Mouse (Mus musculus) adrenal gland, postnatal 4 days (tissue): Measurements from ENCODE around the gene Efemp2. TPM values are rescaled to one million over a fixed set of nuclear protein-coding genes. Genes with fewer than 3 reads are reported as not detected.
"Not testable (repeated sequence)": the region's sequence is repeated elsewhere in the genome, so short reads cannot be mapped to it uniquely, and the experiment has no call there.

ENCODE experiments used
- DNase-seq, 2 experiments: peaks; one replicate each; pipeline ENCODE4 v3.0.0; 2021 to 2022; ENCODE audit warnings: low spot score in 2 of 2, mixed read lengths in 2 of 2
- total RNA-seq, 2 experiments: library from RNA; stranded (reverse); gene quantifications; 2 replicates each; pipeline ENCODE4 v1.2.3; 2021

Gene Efemp2
- total RNA-seq, 2 experiments from 2014 or later: 80.0 to 88.0 TPM

DNA sequence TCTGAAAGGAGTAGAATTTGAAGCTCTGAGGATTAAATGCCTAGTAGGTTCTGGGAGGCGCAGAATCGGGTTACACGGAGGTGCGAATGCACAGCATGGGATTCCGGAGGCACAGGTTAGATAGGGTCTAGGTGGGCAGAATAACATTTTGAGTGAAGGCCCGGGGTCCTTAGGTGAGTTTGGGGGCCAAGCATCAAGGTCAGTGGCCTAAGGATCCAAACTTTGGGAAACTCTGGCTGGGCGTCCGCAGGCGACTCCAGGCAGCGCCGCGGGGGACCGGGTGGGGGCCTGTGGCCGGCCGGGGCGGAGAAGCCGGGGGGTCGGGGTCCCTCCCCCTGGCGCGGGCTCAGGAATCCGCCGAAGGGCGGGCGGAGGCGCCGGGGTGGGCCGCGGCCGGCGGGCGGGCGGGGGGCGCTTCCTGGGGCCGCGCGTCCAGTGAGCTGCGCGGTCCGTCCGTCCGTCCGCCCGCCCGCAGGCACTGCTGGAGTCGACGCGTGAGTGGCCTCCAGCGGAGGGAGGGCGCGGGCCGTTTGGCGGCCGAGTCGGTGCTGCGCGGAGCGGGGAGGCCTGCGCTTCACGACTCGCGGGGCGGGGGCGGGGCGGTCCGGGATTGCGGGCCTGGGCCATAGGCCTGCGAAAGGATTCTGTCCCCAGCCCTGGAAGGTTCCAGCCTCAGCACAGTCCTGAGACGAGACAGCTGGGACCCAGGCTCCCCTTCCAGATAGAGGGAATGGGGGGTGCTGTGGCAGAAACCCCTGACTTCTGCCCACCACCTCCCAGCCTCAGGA, 721 bp downstream of the Efemp2 start:
- no peak for DNase-seq

DNA sequence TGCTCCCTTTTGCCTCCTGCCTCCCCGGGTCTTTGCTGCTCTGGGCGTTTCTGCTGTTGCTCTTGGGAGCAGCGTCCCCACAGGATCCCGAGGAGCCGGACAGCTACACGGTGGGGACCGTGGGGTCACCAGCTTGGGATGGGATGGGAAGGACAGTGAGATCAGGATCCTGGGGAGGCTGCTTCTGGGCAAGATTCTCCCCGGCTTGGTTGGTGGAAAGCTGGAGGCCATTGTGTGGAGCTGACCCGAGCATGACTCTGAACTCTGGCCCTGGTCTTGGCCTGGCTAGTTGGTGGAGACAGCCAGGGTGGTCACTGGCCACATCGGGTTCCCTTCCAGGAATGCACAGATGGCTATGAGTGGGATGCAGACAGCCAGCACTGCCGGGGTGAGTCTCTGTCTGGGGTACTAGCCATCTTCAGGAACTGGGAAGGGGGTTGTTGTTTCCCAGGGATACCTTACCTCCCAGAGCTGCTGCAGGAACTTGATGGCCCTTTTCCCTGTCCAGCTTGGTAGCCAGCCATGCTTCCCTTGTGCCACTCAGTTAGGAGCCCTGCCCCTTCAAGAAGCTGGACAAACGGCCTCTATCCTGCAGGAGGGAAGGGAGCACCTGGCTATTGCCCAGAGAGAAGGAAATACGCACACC, 1.4 kb downstream of the Efemp2 start:
- DNase-seq: no peak

DNA sequence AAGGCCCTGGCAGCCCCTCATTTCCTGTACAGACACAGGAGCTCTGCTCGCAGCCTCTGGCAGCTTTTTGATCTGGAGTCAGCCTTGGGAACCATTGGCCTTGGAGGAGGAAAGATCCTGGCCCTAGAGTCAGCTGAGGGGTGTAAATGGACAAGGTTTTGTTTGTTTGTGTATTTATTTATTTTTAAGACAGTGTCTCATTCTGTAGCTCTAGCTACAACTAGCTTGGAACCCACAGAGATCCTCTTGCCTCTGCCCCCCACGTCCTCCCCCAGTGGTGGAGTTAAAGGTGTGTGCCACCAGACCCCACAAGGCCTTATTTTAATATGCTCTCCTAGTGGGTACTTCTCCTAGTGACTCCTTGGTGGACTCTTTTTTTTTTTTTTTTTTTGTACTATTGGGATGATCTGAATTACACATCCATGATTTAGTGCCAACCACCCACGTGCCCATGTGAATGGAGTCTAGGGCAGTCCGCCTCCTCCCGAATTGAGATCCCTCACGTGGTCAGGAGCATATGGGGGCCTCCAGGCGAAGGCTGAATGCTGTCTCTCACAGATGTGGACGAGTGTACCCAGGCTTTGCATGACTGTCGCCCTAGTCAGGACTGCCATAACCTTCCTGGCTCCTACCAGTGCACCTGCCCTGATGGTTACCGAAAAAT, 3.4 kb downstream of the Efemp2 start:
- no peak for DNase-seq

DNA sequence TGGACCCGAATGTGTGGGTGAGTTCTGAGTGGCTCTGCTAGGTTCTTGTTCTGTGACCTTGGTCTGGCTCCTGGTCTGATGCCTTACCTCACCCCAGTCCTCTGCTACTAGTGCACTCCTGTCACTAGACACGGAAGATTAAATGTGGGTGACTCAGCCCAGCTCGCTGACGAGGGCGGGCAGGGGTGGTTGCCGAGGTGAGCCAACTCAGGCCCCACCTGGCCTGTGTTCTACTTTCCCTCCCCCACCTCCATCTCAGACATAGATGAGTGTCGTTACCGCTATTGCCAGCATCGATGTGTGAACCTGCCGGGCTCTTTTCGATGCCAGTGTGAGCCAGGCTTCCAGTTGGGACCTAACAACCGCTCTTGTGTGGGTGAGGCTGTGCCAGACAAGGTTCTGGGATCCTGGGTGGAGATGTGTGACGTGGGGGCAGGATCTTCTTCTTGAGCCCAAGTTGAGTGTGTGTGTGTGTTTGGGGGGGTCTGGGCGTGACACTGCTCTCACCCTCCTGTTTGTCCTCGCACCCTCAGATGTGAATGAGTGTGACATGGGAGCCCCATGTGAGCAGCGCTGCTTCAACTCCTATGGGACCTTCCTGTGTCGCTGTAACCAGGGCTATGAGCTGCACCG, 4.0 kb downstream of the Efemp2 start:
- no peak for DNase-seq

DNA sequence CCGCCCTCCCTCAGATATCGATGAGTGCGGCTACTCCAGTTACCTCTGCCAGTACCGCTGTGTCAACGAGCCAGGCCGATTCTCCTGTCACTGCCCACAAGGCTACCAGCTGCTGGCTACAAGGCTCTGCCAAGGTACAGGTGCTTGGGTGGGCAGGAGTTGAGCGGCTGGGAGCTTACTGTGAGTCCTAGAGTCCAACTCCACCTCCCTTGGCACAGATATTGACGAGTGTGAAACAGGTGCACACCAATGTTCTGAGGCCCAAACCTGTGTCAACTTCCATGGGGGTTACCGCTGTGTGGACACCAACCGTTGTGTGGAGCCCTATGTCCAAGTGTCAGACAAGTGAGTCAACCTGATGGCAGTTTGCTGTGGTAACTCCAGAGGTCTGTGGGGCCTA, 6.3 kb downstream of the Efemp2 start:
- DNase-seq: no peak

DNA sequence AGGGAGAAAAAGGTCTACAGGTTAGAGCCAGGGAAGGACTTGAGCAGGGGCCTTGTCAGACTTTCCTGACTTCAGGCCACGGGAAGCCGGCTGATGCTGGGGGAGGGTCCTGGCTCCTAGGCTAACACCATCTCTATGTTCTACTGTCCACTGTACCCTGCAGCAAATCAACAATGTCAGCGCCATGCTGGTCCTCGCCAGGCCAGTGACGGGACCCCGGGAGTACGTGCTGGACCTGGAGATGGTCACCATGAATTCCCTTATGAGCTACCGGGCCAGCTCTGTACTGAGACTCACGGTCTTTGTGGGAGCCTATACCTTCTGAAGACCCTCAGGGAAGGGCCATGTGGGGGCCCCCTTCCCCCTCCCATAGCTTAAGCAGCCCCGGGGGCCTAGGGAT, 7.6 kb downstream of the Efemp2 start:
- no peak for DNase-seq

DNA sequence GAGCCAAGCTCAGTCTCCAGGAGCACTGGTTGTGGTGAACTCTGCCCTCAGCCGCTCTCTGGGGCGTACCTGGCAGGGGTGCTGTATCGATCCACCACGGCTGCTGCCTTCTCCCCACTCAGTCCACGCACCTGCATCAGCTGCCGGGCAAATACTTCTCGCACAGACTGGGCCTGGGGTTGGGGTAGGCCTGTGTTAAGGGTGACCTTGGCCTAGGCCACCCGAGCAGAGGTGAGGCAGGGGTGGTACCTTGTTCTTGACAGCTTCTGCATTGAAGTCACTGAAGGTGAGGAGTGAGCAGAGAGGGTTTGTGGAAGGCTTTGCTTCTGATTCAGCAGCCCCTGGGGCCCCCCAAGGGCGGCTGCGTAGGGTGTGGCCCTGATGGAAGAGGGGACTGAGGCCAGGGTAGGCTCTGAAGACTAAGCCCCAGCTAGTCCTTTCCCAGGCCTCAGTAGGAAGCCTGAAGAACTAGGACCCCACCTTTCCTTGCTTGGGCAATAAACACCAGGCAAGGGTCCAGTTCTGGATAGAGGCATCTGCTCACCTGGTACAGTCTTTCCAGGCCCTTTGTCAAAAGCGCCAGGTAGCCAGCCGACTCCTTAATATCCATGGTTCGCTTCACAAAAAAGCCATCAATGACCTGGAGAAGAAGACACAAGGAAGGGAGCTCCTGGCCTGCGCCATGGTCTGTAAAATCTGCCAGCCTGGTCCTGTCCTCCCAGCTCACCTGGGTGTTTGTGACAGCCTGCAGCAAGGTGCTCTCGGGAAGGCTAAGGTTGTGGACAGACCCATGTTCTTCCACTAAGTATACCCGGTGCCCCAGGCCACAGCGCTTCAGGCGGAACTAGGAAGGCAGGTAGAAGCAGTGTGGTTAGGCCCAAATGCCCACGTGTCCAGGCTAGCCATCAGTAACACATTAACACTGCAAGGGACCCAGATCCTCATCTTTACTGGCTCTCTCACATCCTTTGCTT, 9.9 kb downstream of the Efemp2 start:
- no peak for DNase-seq

DNA sequence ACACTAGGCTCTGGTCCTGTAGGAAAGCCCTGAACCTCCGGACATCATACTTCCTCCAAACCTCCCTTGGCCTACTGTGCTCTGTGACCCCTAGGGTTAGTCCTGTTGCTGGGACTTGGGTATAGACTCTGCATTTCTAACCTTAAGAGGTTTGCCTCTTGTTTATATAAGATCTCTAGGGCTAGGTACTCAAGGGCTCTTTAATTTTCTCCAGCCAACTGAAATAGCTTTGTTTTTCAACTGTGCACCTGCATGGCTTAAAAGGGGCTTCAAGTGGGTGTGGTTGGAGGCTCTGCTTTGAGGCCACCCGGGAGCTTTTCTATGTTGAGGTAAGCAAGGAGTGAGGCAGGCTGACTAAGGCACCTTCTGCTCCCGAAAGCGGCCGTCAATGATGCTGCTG, 10.7 kb downstream of the Efemp2 start:
- DNase-seq: no peak

DNA sequence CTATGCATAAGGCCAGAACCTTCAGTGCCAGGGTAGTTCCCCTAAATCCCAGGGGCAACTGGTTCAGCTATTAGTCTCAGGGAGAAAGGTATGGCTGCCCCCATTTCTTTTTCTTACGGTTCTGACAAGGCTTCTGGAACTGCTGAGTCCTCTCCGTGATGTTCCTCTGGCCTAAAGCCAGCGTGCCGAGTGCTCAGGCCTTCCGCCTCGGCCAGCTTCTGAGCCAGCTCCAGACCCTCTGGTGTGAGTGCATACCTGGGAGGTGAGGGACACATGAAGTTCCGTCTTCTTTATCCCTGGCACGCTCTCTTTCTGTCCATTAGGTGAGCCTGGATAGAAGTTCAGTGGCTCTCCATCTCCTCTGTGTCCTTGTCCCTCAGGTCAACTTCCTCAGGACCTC, 11.6 kb downstream of the Efemp2 start:
- no peak for DNase-seq

DNA sequence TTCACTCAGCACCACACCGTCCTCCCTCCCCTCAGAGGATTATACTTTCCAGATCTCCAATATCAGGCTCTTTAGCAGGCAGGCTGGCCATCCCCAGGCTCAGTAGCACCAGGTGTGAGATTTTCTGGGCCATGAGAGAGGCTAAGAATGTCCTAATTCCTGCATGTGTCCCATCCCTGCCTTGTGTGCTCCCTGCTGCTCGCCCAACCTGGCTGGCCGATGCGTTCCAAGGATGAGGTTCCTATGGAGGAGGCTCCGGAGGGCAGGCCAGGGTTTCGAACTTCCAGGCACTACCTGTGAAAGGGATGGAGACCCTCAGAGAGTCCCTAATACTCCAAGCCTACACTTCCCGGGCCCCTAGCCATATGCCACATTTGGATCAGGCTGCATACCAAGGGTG, 12.1 kb downstream of the Efemp2 start:
- DNase-seq: no peak

DNA sequence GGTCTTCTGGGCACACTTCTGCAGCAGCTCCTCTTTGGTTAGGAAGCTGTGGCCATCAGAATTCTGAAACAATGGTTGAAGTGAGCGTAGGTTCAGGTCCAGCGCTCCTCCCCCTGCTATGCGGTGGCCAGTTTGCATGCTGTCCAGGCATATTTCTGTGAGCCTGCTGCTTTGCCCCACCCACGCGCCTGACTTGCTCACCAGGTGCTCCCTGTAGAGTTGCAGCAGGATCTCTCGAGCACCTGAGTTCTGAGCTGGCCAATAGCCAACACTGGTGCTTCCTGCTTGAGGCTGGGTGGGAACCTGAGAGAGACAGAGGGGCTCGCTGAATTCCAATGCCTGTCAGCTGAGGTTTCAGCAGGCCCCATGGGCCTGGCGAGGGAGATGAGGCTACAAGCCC, 12.5 kb downstream of the Efemp2 start:
- DNase-seq: no peak

DNA sequence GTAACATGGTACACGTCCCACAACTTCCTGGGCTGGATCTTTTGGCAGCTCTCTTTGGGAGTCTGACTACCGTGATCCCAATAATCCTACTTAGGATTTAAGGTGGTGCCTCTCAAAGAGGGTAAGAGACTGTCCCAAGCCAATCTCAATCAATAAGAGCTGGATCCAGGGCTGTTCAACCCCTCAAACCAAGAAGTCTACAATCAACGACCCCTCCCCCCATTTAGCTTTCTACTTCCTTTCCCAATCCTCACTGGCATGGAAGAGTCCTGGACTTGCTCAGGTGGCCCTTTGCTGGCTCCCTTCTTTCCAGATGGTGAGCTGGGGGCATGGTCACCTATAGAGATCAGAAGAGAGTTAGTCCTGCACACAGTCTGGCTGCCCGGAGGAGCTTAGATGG, 13.0 kb downstream of the Efemp2 start:
- no peak for DNase-seq

DNA sequence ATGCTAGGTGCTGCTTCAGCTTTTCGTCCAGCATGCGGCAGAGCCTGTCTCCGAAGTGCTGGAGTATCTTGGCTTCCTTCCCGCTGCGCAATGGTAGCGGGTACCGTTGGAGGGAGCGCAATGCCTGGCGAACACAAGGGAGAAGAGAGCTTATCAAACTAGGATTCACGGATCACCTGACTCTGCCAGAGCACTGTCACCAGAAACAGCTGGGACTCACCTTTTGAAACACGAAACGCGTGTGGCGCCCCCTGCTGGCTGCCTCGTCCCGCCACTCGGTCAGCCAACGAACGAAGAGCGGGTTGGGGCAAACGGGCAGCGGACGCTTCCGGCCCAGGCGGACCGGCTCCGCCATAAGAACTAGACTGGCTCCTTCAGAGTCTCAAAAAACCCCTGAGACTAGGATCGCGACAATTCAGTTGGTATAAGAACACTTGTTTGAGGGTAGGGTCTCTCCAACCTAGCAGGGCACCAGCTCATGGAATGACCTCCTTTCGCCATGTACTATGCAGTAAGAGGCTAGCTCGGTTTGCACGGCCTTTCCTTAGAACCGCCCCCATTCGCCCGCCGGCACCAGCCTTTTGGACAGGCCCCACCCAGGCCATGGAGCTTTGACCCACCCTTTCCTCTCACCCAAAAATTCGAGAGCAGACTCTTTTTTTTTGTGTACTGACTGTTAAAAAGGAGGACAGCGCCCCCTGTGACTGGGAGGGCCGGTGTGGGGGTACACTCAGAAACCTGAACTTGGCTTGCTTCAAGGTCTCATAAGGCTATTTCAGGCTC, 14.2 kb downstream of the Efemp2 start, which contains the start of gene Mus81:
Gene Mus81 (minus strand): TSS at position 635 of the 783 bp plus-strand sequence.
- DNase-seq: peak; percentile 92 to 96

DNA sequence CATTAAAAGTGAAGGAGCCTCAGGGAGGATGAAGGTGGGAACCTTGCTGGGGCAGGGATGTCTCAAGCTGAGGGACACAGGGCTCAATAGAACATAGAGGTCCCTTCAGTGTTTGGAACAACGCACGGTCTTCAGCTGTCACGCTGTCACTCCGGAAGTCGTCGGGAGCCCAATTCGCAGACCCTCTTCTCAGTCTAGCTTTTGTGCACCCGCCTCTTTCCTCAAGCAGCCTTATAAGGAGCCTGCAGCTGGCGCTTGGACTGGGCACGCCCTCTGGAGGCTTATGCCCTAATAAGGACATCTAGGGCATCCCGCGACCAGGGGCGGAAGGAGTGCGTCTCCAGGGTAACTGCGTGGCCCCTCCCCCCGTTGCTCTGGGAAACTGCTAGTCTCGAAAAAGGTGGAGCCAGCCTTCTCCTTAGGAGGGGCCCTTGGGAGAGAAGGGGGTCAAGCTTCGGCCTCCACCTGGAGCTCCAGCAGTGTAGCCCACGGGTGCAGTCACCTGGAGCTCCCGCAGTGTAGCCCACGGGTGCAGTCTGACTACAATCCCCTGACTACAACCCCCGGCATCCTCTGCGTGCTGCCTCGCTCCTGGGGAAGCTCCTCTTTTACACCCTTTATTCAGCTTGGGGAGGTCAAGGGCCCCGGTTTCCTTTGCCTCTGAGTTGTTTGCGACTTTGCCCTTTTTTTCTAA, 15.3 kb downstream of the Efemp2 start:
- DNase-seq: peak; percentile 89 to 94

DNA sequence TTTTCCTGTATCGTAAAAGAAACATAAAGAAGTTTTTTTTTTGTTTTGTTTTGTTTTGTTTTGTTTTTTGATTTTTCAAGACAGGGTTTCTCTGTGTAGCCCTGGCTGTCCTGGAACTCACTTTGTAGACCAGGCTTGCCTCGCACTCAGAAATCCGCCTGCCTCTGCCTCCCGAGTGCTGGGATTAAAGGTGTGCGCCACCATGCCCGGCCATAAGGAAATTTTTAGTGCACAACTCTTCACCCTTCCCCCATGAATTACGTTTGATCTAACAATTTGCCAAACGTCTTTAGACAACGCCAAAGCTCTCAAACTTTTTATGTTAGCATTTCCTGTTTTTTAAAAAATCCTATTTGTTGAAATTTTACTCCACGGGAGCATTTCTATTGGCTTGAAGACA, 16.0 kb downstream of the Efemp2 start:
- not testable (repeated sequence) for DNase-seq

DNA sequence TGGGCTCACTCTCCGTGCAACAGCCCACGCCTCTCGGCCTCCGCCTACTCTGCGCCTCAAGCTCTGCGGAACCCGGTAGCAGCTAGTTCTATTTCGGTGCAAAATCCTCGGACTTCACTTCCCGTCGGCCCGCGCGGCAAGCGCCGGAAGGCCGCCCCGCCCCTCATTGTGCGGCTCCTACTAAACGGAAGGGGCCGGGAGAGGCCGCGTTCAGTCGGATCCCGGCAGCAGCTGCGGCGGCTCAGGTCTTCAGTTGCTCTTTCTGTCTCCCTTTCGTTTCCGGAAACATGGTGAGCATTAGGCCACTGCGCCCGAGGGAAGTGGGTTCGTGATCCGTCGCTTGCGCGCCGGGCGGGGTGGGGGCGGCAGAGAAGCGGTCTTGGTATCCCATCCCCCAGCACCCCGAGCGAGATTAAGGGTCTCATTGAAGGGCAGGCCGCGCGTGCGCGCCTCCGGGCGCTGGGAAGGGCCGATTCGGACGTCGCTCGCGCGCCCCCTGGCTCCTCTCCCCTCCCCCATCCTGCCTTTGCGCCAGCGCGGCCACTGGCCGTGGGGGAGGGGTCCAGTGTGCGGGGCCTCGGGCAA, 16.7 kb downstream of the Efemp2 start, which contains the start of gene Cfl1:
Gene Cfl1 (plus strand): TSS at position 143 of the 585 bp plus-strand sequence.
- DNase-seq: peak; percentile 75 to 89

DNA sequence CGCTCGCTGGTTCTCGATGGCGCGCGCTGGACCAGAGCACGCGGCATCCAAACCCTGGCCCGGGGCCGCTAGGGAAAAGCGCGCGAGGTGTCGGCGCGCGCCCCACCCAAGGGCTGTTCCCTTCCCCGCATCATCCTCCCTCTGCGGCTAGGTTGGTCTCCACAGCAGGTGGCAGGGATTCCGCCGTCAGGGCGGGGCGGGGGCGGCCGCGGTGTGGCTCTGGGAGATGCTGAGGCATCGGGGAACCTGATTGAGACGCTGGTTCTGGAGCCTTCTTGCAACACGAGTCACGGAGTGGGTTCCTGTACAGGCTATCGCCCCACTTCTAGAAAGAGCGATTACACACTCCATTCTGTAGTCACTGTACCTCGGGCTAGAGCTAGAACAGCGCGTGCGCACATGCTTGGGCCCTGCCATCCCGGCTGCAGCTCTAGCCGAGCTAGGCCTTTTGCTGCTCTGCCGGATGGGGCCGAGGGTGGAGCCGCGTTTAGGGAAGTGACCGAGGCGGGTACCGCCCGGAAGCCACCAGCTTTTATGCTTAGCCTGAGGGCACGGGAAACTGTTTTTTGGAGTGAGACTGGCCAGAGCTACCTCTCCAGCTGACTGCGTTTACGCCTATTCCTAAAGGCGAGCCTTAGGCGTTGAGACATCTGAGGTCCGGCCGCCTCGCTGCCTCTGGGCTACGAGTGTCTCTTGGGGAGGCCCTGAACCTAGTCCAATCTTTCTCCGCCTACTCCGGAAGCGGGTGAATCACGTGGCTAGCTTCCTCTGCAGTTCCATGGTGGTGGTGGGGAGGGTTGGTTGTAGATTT, 17.3 kb downstream of the Efemp2 start:
- peak; percentile 59 to 79 for DNase-seq

DNA sequence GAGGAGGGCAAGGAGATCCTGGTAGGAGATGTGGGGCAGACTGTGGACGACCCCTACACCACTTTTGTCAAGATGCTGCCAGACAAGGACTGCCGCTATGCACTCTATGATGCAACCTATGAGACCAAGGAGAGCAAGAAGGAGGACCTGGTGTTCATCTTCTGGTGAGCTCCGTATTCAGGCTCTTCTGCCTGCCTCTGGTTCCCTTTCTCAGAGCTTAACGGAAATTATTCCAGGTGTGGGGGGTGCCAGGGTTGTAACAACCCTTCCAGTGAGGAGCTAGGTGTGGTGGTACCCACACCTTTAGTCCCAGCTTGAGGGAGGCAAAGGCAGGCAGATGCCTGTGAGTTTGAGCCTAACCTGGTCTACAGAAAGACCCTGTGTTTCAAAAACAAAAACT, 18.9 kb downstream of the Efemp2 start:
- no peak for DNase-seq
